Mouse (Mus musculus) midbrain, embryonic 11.5 days (tissue): ENCODE data around the gene Grin1. TPM values are rescaled to one million over a fixed set of nuclear protein-coding genes. Genes with fewer than 3 reads are reported as not detected.

Experiments used
- ATAC-seq: fragments of 200-750 bp; cut with Nextera tagmentation; 2 replicates; pipeline ENCODE4 v1.8.0; 2017; ENCODE audit warnings: moderate TSS enrichment, moderate library complexity; ENCODE audit not compliant: low FRiP score
- DNase-seq: peaks from one replicate; pipeline ENCODE4 v3.0.0; 2015; ENCODE audit warnings: low spot score; ENCODE audit errors: missing footprints
- H3K27ac ChIP-seq: fragments of 300-500 bp; sonication (generic); 2 replicates; pipeline ENCODE4 v1.5.1; 2014; ENCODE audit warnings: low read depth, low read length
- H3K27me3 ChIP-seq: fragments of 300-500 bp; sonication (generic); 2 replicates; pipeline ENCODE4 v1.6.1; 2014; ENCODE audit warnings: mild to moderate bottlenecking, low read length, moderate library complexity, mixed read lengths; ENCODE audit not compliant: control insufficient read depth, insufficient read depth
- H3K36me3 ChIP-seq: fragments of 300-500 bp; sonication (generic); 2 replicates; pipeline ENCODE4 v1.6.1; 2014; ENCODE audit warnings: mild to moderate bottlenecking, low read length, moderate library complexity, mixed read lengths; ENCODE audit not compliant: control insufficient read depth, insufficient read depth
- H3K4me1 ChIP-seq: fragments of 300-500 bp; sonication (generic); 2 replicates; pipeline ENCODE4 v1.6.1; 2014; ENCODE audit warnings: low read length; ENCODE audit not compliant: control insufficient read depth, insufficient read depth
- H3K4me2 ChIP-seq: fragments of 300-500 bp; sonication (generic); 2 replicates; pipeline ENCODE4 v1.6.1; 2014; ENCODE audit warnings: mild to moderate bottlenecking, moderate library complexity
- H3K4me3 ChIP-seq: fragments of 300-500 bp; sonication (generic); 2 replicates; pipeline ENCODE4 v1.5.1; 2014; ENCODE audit warnings: low read depth, low read length
- H3K9ac ChIP-seq: fragments of 300-500 bp; sonication (generic); 2 replicates; pipeline ENCODE4 v1.6.1; 2014; ENCODE audit warnings: low read length
- H3K9me3 ChIP-seq: fragments of 300-500 bp; sonication (generic); 2 replicates; pipeline ENCODE4 v1.6.1; 2016; ENCODE audit warnings: low read length; ENCODE audit not compliant: control insufficient read depth
- WGBS: fragments of 180-500 bp; shearing (Covaris S2); extraction: QIAGEN DNeasy Blood & Tissue Kit; methylation state at CpG from one replicate; pipeline ENCODE4 v1.1.7; 2014; 5-methylcytosine and 5-hydroxymethylcytosine counted together
- polyA plus RNA-seq: library from polyadenylated mRNA; unstranded; fragments of >200 nt; fragmentation: Nextera tagmentation; extraction: Ambion mirVana; gene quantifications from 2 replicates; pipeline ENCODE4 v1.2.1, GENCODE M21; 2014

The Grin1 gene
- polyA plus RNA-seq, 1 experiment from 2014 or later, result 2.6 TPM

GRCm38 (mm10) chr2:25326036-25326435 lies 7.0 kb upstream of the Grin1 start:
- DNase-seq, result no peak
- H3K9ac ChIP-seq, result no peak overlapping the region
- no peaks in the 10 kb centered on the region for H3K36me3 ChIP-seq
- H3K27me3 ChIP-seq, result peaks cover 1% of the 10 kb centered on the region
- H3K4me1 ChIP-seq, result no peaks in the 10 kb centered on the region
- 73% methylated on average over 2 of the region's 2 CpGs for WGBS
- H3K27ac ChIP-seq, result no peak overlapping the region
- ATAC-seq, result no peak
- H3K9me3 ChIP-seq, result no peaks in the 10 kb centered on the region
- no peak overlapping the region for H3K4me3 ChIP-seq
- no peak overlapping the region for H3K4me2 ChIP-seq

- H3K27ac ChIP-seq, result no peak overlapping the region
- 38% methylated on average over 2 of the region's 2 CpGs for WGBS
- ATAC-seq, result no peak
- H3K27me3 ChIP-seq, result peaks cover 29% of the 10 kb centered on the region
- no peaks in the 10 kb centered on the region for H3K36me3 ChIP-seq
- H3K4me3 ChIP-seq, result no peak overlapping the region
- H3K4me2 ChIP-seq, result no peak overlapping the region
- DNase-seq, result no peak
- H3K4me1 ChIP-seq, result no peaks in the 10 kb centered on the region
- no peak overlapping the region for H3K9ac ChIP-seq
- no peaks in the 10 kb centered on the region for H3K9me3 ChIP-seq
Measured at GRCm38 (mm10) chr2:25320084-25320483, 1.1 kb upstream of the Grin1 start.

GRCm38 (mm10) chr2:25318119-25318966 lies 644 bp downstream of the Grin1 start:
- Histone ChIP-seq H3K9me3 (no peaks in the 10 kb centered on the region), H3K9ac (no peak overlapping the region), H3K36me3 (no peaks in the 10 kb centered on the region), H3K27ac (no peak overlapping the region), H3K4me1 (no peaks in the 10 kb centered on the region), H3K27me3 (peaks cover 29% of the 10 kb centered on the region), H3K4me3 (peak overlapping the region; percentile 28), H3K4me2 (peak overlapping the region; percentile 49)
- peak; percentile 11; the same call in 1 of the 2 replicates for ATAC-seq
- DNase-seq, result peak; percentile 88
- 7% methylated on average over 31 of the region's 31 CpGs for WGBS

- no peak for ATAC-seq
- H3K36me3 ChIP-seq, result no peaks in the 10 kb centered on the region
- no peak overlapping the region for H3K9ac ChIP-seq
- WGBS, result 6% methylated on average over 11 of the region's 11 CpGs
- H3K27ac ChIP-seq, result no peak overlapping the region
- peaks cover 37% of the 10 kb centered on the region for H3K27me3 ChIP-seq
- no peaks in the 10 kb centered on the region for H3K4me1 ChIP-seq
- no peaks in the 10 kb centered on the region for H3K9me3 ChIP-seq
- H3K4me3 ChIP-seq, result no peak overlapping the region
- no peak overlapping the region for H3K4me2 ChIP-seq
- no peak for DNase-seq
Measured at GRCm38 (mm10) chr2:25311491-25311891, 7.5 kb downstream of the Grin1 start.

- Histone ChIP-seq H3K4me3 (no peak overlapping the region), H3K36me3 (no peaks in the 10 kb centered on the region), H3K4me2 (no peak overlapping the region), H3K9ac (no peak overlapping the region), H3K4me1 (no peaks in the 10 kb centered on the region), H3K27ac (no peak overlapping the region), H3K9me3 (no peaks in the 10 kb centered on the region), H3K27me3 (peaks cover 34% of the 10 kb centered on the region)
- WGBS, result 2% methylated on average over 22 of the region's 22 CpGs
- DNase-seq (peak; percentile 80), ATAC-seq (no peak)
Measured at GRCm38 (mm10) chr2:25310969-25311368, 8.0 kb downstream of the Grin1 start.

- ATAC-seq (no peak), DNase-seq (peak; percentile 73)
- no peaks in the 10 kb centered on the region for H3K36me3 ChIP-seq
- H3K4me3 ChIP-seq, result no peak overlapping the region
- H3K9me3 ChIP-seq, result no peaks in the 10 kb centered on the region
- H3K27ac ChIP-seq, result no peak overlapping the region
- H3K9ac ChIP-seq, result no peak overlapping the region
- peaks cover 41% of the 10 kb centered on the region for H3K27me3 ChIP-seq
- no peaks in the 10 kb centered on the region for H3K4me1 ChIP-seq
- no peak overlapping the region for H3K4me2 ChIP-seq
- WGBS, result 58% methylated on average over 10 of the region's 10 CpGs
Measured at GRCm38 (mm10) chr2:25310180-25310579, 8.8 kb downstream of the Grin1 start.

- H3K9ac ChIP-seq, result peak overlapping the region; percentile 56
- ATAC-seq, result peak; percentile 35; the same call in 1 of the 2 replicates
- no peaks in the 10 kb centered on the region for H3K4me1 ChIP-seq
- WGBS, result 51% methylated on average over 14 of the region's 14 CpGs
- H3K4me2 ChIP-seq, result peak overlapping the region; percentile 78
- H3K36me3 ChIP-seq, result no peaks in the 10 kb centered on the region
- H3K27me3 ChIP-seq, result peaks cover 16% of the 10 kb centered on the region
- peak; percentile 81 for DNase-seq
- no peak overlapping the region for H3K27ac ChIP-seq
- H3K9me3 ChIP-seq, result no peaks in the 10 kb centered on the region
- peak overlapping the region; percentile 42; the same call in 1 of the 2 replicates for H3K4me3 ChIP-seq
Measured at GRCm38 (mm10) chr2:25305587-25306359, 13.2 kb downstream of the Grin1 start.

GRCm38 (mm10) chr2:25304657-25305541 lies 14.1 kb downstream of the Grin1 start:
- ATAC-seq, result peak; percentile 91
- no peak overlapping the region for H3K27ac ChIP-seq

More at GRCm38 (mm10) chr2:25304657-25305541, 14.1 kb downstream of the Grin1 start:
- H3K27me3 ChIP-seq, result peaks cover 8% of the 10 kb centered on the region
- H3K4me2 ChIP-seq, result peak overlapping the region; percentile 78
- DNase-seq, result peak; percentile 93
- 2% methylated on average over 37 of the region's 45 CpGs for WGBS
- H3K4me3 ChIP-seq, result peak overlapping the region; percentile 42
- H3K36me3 ChIP-seq, result no peaks in the 10 kb centered on the region
- H3K4me1 ChIP-seq, result no peaks in the 10 kb centered on the region
- H3K9ac ChIP-seq, result peak overlapping the region; percentile 56
- no peaks in the 10 kb centered on the region for H3K9me3 ChIP-seq
